Mouse (Mus musculus) urinary bladder, postnatal 4 days (tissue): ENCODE measurements around the gene Rbfox1.

Source experiments
- DNase-seq, 2 experiments: peaks; one replicate each; pipeline ENCODE4 v3.0.0; 2021 to 2022; ENCODE audit warnings: low spot score in 2 of 2

Rbfox1 gene

DNA sequence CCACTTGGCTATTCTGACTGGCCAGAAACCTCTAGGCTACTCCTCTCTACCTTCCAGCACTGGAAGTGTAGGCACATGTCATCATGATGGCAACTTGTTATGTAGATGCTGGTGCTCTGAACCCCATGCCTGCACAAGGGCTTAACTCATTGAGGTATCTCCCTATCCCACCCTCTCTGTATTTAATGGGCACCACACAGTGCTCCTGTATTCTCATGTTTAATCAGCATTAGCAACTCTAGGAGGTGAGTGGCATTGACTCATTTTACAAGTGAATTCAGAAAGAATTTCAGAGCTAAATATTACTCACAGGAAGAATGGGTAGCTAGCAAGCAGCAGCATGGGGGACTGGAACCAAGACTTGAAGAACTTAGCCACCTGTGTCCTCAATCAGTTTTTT, 321.3 kb downstream of the Rbfox1 start:
- no peak for DNase-seq

DNA sequence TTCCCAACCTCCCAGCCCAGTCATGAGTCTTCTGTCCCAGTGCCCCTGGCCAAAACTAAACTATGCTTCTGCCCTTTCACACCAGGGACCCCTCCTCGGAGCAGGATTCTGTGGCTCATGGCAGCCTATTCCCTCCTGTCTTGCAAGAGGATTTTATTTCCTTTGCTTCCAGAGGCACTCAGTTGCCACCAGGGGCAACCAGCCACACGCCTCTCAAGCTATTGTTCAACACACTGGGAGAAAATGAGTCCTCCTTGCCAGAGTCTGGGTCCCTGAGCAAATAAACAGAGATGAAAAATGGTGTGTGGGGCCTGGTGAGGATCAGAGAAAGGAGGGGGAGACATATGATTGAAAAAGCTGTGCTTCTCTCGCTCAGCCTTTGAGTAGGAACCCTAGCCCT, 327.8 kb downstream of the Rbfox1 start:
- DNase-seq, result no peak

DNA sequence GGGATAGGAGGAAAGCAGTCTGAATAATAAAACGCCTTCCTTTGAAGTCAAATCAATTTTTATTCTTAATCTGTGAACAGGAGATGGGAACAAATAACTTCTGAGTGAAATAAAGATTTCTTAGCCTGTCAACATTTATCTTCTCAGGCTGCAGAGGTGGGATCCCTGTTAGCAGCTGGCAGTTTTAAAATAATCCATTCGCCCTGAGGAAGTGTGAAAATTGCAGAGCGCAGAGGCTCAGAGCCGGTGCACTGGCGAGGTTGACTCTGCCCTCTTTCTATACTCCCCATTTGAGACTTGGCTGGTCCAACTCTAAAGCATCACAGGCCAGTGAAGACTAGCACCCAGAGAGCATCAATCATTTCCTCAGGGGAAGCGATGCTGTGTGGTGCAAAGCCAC, 342.3 kb downstream of the Rbfox1 start:
- no peak for DNase-seq

DNA sequence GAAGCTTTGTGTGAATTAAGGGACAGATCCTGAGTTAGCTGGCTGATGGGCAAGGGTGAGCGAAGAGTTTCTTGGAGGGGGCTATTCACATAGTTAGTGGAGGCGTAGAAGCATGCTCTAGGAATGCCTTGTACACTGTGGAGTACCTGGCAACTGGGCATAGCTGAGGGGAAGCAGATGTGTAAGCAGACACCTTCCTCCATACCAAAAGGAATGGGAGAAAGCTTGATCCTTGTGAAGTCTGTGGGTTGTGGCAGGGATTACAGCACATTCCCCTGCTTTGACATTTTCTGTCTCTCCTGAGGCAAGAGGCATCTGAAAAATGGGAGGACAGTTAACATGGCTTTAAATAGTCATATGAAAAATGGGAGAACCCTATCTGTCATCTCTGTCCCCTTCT, 347.8 kb downstream of the Rbfox1 start:
- no peak for DNase-seq

DNA sequence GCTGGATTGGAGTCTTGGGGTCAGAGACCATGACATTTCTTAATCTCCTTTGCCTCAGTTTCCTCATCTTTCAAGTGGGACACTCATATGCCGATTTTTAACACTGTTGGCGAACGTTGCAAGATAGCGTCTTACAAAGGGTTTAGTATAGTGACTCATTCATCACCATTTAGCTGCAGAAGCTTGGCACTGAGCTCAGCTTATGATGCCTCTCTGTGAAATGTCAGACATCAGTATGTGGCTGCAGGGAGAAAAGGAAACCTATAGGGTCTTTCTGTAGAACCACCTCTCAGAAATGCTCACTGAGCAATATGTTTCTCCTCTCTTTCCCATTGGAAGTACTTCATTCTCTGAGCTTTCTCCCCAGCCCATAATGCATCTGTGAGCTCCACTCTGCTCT, 356.2 kb downstream of the Rbfox1 start:
- DNase-seq, result no peak

DNA sequence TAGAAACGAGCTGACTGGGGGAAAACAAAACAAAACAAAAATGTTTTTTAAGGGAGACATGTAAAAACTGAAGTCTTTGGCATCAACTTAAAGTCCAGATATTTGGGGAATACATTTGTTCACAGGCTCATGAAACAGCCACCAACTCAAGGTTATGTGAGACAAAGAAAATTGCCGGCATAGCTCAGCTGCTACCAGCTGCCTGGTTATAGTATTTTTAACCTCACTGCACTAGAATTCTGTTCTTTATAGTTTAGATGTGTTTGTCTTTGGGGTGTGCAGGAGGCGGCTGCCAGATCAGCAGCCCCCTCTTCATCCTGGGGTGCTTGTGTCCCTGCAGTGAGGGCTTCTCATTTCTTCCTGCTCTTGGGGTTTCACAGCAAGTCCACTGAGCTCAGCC, 357.3 kb downstream of the Rbfox1 start:
- DNase-seq, result no peak

DNA sequence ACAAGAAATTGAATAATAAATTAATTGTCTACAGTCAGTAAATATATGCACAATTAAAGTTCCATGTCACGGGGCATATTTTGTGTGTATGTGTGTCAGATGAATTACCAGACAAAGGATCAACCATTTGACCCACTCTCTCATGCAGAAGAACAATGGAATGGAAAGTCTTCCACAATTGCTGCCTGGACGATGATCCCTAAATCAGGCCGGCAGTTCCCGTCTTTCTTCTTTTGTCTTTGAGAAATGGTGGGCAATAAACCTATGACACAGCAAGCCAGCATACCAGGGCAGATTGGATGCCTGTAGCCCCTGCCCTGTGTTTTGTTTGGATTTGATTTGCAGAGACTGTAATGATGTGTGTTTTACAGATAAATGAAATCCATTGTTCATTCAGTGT, 362.4 kb downstream of the Rbfox1 start:
- no peak for DNase-seq

DNA sequence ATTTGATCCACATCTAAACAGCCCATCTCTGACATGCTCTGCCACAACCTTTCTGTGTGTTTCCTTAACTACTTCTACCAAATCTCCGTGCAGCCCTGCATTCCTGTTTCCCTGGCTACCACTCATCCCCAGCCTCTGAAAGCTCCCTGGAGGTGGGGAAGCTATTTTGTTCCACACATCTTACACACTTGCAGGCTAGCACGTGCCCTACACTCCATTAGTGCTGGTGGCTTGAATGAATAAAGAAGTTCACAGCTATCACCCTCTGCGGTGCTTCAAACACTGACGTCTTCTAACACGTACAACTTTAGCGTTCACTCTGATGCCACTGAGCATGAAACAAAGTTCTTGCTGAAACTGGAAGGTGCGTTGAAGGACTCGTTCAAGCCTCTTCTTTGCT, 379.4 kb downstream of the Rbfox1 start:
- DNase-seq, result no peak

DNA sequence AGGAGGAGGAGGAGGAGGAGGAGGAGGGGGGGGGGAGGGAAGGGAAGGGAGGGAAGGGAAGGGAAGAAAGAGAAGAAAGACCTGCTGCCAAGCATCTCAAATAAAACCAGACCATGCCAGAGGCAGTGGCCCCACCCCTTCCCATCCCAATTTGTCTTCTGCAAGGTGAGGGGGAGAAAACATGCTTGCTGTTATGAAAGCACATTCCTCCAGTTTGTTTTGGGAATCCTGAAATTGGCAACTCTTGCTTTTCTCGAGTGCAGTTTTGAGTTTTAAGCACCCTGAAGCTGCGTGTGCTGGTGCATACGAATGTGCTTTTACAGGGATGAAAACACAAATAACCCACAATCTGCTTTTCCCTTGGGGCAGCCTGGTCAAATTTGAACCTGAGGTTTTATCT, 380.5 kb downstream of the Rbfox1 start:
- no peak for DNase-seq

DNA sequence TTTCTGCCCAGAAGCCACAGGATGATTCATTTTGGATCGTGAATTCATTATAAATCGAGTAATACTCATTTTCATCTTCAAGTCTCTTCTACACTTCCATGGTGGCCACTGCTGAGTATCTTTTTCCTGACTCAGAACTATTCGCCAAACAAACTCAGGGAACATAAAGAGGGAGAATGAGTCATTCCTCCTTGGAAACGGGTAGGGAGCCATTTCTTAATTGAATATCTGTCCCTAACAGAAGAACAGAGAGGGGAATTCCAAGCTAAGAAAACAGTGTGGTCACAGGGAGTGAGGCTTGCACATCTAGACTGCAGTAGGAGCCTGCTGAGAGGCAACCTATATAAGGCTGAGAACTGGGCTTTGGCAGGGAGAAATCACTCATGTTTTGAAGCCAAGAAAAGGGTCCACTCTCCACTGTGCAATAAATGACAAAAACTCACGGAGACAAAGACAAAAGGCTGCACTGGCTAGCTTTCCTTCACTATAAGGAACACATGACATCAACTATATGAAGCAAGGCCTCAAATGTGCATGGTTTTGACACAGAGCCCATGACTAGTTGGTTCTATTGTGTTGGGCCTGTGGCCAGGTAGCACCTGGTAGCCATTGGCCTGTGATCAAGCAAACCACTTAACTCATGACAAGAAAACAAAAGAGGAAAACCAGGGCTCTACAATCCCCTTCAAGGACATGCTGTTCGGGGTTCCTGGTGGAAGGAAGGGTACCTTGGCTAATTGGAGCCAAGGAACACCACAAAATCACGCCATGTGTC, 386.6 kb downstream of the Rbfox1 start:
- DNase-seq, result no peak

DNA sequence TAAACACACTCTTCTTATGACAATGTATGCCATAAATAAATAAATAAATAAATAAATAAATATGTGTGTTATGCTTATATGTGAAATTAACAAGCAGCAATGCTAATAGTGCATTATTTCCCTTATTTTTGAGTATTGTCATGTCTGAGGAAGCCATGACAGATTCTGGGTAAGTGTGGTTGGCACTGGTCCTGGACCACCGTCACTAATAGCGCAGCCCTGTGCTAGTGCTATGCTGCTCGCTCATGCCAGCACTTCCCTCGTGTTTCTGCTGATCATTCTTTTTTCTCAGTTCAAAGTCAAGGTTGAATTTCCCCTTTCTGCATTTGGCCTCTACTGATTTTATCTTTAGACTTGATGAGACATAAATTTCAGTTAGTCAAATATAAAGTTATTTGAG, 398.3 kb downstream of the Rbfox1 start:
- DNase-seq, result no peak

DNA sequence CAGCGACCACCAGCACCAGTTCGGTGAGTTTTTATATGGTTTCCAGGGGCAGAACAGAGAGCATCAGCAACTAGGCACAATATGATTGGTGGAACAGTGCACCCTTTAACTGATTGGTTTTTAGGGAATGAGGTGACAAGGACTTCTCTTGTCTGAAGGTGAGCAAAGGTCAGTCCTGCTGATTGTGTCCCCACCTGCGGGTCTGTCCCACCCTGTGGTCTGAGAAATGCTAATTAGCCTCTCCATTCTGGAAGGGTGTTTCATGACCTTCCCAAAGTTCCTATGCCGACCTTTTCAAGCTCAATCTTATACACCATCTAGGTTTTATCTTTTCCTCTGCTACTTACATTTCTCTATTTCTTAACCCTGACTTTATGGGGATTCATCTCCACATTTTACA, 399.2 kb downstream of the Rbfox1 start:
- no peak for DNase-seq

DNA sequence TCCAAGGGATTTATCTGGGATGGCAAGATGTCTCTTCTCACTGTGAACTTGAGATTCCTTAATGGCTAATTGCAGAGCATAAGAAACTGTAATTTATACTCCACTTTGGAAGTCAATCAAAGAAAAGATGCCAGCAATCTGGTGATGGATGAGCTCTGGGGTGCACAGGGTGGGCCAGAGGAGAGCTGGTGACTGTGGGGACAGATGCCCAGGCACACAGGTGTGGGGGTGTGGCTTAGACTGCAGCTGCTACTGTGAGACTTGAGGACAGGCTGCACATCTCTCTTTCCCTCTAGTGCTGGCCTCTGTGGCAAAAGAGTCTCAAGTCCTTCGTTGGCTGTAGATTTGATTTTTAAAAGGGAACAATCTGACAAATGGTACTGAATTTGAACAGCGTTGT, 402.5 kb downstream of the Rbfox1 start:
- no peak for DNase-seq

DNA sequence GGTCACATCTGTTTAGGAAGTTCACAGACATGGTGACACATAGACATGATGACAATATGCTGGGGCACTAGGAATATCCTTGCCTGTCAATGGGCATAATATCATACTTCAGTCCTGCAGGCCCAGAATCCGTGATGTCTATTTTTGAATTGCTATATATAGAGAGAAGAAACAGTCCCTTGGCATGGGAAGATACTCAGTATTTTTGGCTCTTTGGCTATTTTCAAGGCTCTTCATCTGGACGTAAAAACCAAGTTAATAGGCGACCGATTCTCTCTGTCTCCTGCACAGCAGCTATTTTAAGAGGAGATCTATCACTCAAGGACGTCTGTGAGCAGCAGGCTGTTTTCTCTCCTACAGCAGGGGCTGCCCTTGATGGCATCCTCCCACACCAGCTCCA, 415.0 kb downstream of the Rbfox1 start:
- no peak for DNase-seq

DNA sequence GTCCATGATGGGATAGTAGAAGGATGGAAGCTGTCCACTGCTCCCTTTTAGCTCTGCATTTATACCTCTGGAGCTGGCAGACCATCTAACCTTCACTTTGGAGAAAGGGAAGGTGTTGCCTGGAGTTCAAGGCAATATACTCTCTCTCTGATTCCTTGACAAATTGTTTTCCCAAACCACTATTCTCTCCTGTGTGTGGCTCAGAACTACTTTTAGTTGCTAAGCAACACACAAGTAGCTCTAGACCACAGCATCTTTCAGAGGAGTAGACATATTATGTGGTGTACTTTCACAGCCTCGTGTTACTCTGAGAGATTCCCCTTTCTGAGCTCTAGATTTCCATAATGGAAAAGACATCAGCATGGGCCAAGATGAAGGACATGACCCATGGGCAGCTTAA, 417.9 kb downstream of the Rbfox1 start:
- DNase-seq, result no peak

DNA sequence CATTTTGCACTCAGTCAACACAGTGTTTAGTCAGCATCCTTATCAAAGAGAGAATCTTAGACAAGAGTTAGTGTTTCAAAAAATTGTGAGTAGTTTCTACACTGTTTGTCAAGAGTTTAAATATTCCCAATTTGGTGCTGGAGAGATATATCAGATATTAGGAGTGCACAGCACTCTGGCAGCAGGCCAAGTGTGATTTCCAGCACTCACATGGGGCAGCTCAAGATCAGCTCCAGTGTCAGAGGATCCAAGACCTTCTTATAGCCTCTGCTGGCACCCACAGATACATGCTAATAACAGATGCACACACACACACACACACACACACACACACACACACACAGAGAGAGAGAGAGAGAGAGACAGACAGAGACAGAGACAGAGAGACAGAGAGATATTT, 424.8 kb downstream of the Rbfox1 start:
- no peak for DNase-seq

DNA sequence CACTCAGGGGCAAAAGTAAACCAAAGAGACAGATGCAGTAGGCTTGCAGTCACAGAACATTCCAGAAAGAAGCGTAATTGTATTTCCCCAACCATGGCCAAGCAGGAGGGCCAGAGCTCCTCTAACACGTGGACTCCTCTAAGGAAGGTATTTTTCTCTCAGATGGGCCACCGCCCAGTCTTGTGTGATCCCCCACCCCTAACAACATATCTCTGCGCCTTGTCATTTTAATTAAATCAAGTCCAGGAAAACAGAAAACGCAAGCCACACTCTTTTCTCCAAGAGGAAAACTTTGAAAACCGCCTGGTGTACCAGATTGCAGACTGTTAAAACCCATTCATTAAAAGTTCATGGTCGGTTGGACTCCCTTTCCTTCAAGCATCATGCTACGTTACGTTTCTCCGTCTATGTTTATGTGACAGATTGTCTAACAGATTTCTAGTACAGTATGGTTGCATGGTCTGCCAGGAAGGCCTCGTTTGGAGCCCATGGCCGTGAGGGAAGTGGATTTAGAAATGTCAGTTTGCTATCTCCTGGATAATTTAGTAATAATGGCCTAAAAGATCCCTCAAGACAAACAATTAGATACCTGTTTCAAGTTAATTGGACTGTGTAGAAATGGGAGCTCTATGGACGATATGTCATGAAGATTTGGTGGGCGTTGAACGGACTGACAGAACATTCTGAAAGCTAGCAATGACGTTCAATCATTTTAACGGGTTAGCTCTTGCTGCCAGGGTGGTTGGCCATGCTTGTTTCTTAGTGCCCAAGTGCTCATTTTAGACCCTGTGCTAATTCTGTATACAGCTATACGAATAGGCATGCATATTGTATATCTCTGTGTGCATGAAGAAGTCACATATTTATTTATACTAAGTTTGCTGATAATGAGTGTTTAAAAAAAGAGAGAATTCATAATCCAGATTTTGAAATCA, 425.9 kb downstream of the Rbfox1 start:
- no peak for DNase-seq

DNA sequence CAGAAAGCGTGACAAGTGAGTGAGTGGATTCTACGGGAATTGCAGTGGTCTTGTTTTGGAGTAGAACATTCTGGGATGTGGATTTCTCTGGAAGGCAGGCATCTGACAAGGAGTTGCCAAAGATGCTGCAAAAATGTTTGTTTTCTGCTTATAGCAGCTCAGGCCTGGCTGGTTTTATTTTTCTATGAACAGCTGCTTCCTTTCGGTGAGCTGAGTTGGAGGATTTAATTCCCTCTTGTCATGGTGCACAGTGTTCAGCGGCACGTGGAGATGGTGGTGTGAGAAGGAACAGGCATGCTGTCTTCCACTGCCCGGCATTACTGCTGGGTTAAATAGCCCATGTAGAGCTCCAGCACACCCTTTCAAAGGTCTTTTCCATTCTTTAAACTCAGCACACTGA, 428.5 kb downstream of the Rbfox1 start:
- DNase-seq, result no peak

DNA sequence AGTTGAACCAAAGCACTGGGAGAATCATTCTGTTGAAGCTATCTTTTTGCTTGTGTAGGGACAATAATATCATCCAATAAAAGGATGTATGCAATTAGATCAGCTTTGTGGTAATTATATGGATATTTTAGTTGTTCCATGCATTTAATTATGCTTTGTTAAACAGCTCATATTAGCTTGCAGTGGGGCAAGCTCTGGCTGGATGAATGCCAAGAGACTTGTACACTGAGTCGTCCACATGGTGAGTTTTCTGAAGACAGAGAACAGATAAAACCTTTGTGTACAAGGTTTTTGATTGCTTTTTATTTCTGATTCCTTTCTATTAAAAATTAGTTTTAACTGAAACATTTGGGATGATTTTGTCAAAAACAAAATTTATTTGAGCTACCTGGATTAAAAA, 439.7 kb downstream of the Rbfox1 start:
- DNase-seq, result no peak

DNA sequence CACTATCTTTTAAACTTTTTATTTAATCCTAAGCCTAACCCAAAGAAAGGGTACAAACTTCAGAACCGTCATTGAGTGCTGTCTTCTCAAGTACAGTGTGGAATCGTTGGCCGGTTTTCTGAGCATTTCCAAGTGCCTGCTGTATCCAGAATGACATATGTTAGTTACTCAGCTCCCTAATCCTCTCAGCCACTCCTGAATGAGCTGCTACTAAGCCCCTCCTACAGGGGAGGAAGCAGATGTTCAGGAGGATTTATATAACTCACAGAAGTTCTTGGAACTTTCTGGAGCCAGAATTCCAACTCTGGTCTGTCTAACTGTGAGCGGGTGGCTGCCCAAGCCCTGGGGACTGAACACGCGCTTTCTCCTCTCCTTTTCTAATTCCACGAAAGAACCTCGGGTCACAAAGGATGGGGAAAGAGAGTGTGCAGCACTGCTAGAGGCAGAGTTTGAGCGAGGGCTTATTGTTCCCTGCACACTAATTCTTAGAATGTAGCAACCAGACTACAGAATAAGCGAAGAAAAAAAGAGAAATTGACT, 446.3 kb downstream of the Rbfox1 start:
- DNase-seq, result no peak

DNA sequence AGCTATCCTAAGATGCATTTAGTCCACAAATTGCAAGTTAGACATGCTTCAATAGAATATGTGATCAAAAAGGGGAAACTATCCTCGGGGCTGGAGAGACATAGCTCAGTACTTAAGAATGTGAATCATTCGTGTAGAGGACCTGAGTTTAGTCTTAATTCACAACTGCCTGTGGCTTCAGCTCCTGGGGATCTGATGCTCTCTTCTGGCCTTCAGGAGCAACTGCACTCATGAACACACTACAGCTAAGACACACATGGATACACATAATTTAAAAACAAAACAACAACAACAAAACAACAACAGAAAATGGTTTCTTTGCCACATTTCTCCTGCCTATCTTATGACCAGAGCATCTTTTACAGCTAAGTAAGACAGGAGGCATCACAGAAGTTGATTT, 448.1 kb downstream of the Rbfox1 start:
- no peak for DNase-seq

DNA sequence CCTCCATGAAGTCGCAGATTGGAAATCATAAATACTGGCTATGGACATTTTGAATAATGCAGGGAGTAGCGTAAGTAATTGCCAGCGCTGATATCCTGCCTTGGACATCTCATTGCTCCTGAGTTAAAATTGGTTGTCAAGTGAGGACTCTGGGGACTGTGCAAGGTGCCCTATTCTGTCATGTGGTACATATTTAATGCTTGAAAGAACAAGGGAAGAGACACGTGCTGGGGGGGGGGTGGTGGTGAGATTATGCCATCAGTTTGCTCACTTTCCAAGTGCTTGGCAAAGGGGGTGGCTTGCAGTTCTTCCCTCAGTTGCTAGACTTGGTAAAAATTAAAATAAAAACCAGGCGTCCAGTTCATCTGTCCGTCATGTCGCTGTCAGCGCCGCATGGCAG, 462.9 kb downstream of the Rbfox1 start:
- no peak for DNase-seq
